Mouse (Mus musculus) layer of hippocampus, adult 8-10 months (tissue): ENCODE results near the gene Cdk19. TPM values are rescaled to one million over a fixed set of nuclear protein-coding genes. Genes with fewer than 3 reads are reported as not detected.

Source experiments
- DNase-seq, 2 experiments: peaks; one replicate each; pipeline ENCODE4 v3.0.0; 2022; ENCODE audit warnings: low spot score in 2 of 2
- total RNA-seq, 4 experiments: library from RNA; stranded (reverse); gene quantifications; 2 replicates each; pipeline ENCODE4 v1.2.4; 2022

Cdk19 gene
- 10 to 100 TPM; 32.8 to 35.1 (median 34.0) TPM for total RNA-seq

GRCm38 (mm10) chr10:40339351-40339964, at the start of gene Cdk19:
Gene Cdk19 (plus strand): TSS chr10:40339564.
- no peak for DNase-seq

- DNase-seq: no peak
Measured at GRCm38 (mm10) chr10:40292640-40293039, 46.7 kb upstream of the Cdk19 start.

- DNase-seq: peak; percentile 83 to 87
Measured at GRCm38 (mm10) chr10:40300648-40301171, 38.7 kb upstream of the Cdk19 start.

- peak in 1 of 2 experiments; percentile 16 for DNase-seq
Measured at GRCm38 (mm10) chr10:40301181-40302075, 37.9 kb upstream of the Cdk19 start.

GRCm38 (mm10) chr10:40302140-40302985, 37.0 kb upstream of the Cdk19 start, which contains the start of gene Amd1:
Gene Amd1 (minus strand): TSS chr10:40302186.
- DNase-seq: peak; percentile 98 to 100

DNA sequence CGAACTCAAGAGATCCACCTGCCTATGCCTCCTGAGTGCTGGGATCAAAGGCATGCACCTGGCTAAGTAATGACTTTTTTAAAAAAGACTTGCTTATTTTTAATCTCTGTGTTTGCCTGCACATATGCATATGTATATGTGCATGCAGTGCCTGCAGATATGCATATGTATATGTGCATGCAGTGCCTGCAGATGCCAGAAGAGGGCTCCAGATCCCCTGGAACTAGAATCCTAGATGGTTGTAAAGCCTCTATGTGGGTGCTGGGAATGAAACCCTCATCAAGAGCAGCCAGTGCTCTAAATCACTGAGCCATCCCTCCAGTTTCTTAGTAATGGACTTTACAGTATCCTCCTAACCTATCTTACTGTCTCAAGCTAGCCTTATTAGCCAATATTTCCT, 33.4 kb upstream of the Cdk19 start:
- DNase-seq: no peak

GRCm38 (mm10) chr10:40307826-40308583, 31.4 kb upstream of the Cdk19 start:
- DNase-seq: no peak

- no peak for DNase-seq
Measured at GRCm38 (mm10) chr10:40309884-40310635, 29.3 kb upstream of the Cdk19 start.

- no peak for DNase-seq
Measured at GRCm38 (mm10) chr10:40312781-40313180, 26.6 kb upstream of the Cdk19 start.

DNA sequence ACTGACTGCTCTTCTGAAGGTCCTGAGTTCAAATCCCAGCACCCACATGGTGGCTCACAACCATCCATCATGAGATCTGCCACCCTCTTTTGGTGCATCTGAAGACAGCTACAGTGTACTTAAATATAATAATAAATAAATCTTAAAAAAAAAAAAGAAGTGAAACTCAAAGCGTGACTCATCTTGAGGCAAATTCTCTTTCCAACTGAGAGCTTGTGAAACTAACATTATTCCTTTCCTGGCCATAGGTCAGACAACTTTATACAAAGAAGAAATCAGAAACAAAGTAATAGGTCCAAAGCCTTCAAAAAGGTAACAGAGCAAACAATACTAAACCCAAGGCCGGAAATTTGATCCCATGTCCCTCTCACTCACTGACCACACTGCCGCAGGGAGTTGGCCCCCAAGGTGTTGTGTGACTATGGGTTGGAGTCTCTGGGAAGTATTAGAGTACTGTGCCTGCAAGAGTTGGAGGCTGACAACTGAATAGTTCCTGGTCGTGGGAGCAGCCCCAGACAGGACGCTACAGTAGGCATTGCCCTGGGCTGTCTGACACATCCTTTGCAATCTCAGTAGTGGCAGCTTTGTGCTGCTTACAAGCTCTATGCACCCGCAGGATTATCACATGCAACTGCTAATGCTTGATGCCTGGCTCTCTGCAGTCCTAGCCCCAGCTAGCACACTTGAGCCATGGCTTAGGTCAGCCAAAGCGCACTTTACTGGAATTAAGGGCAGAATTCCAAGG, 22.4 kb upstream of the Cdk19 start:
- DNase-seq: no peak

DNA sequence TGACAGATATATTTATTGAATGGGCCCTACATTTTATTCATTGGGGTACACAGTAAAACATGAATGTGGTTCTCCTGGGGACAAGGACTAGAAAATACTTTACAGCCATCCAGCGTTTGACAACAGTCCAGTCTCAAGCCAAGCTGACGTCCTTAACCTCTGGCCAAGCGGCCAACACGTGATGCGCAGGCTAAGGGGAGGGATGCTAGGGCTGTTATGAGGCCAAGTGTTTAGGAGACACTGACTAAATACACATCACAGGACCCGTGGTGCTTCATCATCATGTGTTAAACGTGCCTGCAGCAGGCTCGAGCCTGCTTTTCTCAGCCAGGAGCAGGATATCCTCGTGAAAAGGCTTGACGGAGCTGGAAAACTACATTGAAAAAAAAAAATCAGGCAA, 19.1 kb upstream of the Cdk19 start:
- no peak for DNase-seq

GRCm38 (mm10) chr10:40328004-40328551, 11.3 kb upstream of the Cdk19 start:
- DNase-seq: no peak

- DNase-seq: no peak
Measured at GRCm38 (mm10) chr10:40330262-40330661, 9.1 kb upstream of the Cdk19 start.

DNA sequence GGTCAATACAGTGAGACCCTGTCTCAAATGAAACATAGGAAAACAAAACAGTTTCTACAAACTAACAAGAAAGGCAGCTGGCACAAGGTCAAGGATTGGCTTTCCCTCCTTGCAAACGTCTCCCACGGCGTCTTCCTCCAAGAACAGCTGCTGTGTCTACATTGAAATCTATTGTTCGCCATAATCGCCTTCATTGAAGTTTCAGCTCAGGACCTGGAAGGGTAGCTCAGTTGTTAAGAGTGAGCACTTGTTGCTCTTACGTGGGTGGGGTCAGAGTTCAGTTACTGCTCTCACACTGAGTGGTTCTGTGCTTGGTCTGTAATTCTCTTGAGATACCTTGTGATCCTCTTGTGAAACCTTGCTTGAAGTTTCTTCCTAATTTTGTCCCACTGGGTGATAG, 6.5 kb upstream of the Cdk19 start:
- no peak for DNase-seq

GRCm38 (mm10) chr10:40342036-40342435, 2.7 kb downstream of the Cdk19 start:
- DNase-seq: no peak

GRCm38 (mm10) chr10:40346776-40347403, 7.5 kb downstream of the Cdk19 start:
- no peak for DNase-seq

- no peak for DNase-seq
Measured at GRCm38 (mm10) chr10:40347461-40347954, 8.1 kb downstream of the Cdk19 start.
